Mouse (Mus musculus) retina, adult 2 months (tissue): ENCODE data around the gene Tom1l2.

ENCODE experiments used
- DNase-seq: peaks from one replicate; pipeline ENCODE4 v3.0.0-alpha.2; 2012; ENCODE audit warnings: low read depth, low spot score

Gene Tom1l2

GRCm38 (mm10) chr11:60265271-60265985, 87.3 kb downstream of the Tom1l2 start:
- DNase-seq: no peak

GRCm38 (mm10) chr11:60264651-60265050, 88.1 kb downstream of the Tom1l2 start:
- no peak for DNase-seq

GRCm38 (mm10) chr11:60262396-60262795, 90.3 kb downstream of the Tom1l2 start:
- DNase-seq: no peak

- no peak for DNase-seq
Measured at GRCm38 (mm10) chr11:60260743-60261142, 92.0 kb downstream of the Tom1l2 start.

- DNase-seq: no peak
Measured at GRCm38 (mm10) chr11:60257696-60258095, 95.0 kb downstream of the Tom1l2 start.

- DNase-seq: no peak
Measured at GRCm38 (mm10) chr11:60256713-60257112, 96.0 kb downstream of the Tom1l2 start.

- DNase-seq: no peak
Measured at GRCm38 (mm10) chr11:60256176-60256681, 96.5 kb downstream of the Tom1l2 start.

GRCm38 (mm10) chr11:60255639-60256038, 97.1 kb downstream of the Tom1l2 start:
- no peak for DNase-seq

GRCm38 (mm10) chr11:60255181-60255580, 97.5 kb downstream of the Tom1l2 start:
- DNase-seq: no peak

- DNase-seq: no peak
Measured at GRCm38 (mm10) chr11:60254308-60254707, 98.4 kb downstream of the Tom1l2 start.

GRCm38 (mm10) chr11:60253546-60253945, 99.2 kb downstream of the Tom1l2 start:
- no peak for DNase-seq

GRCm38 (mm10) chr11:60250971-60251643, 101.6 kb downstream of the Tom1l2 start:
- no peak for DNase-seq

GRCm38 (mm10) chr11:60249885-60250284, 102.8 kb downstream of the Tom1l2 start:
- DNase-seq: no peak

- no peak for DNase-seq
Measured at GRCm38 (mm10) chr11:60248596-60249404, 103.9 kb downstream of the Tom1l2 start.

- DNase-seq: no peak
Measured at GRCm38 (mm10) chr11:60247753-60248550, 104.8 kb downstream of the Tom1l2 start.

- no peak for DNase-seq
Measured at GRCm38 (mm10) chr11:60246077-60246476, 106.6 kb downstream of the Tom1l2 start.

- DNase-seq: no peak
Measured at GRCm38 (mm10) chr11:60244503-60245143, 108.1 kb downstream of the Tom1l2 start.

- DNase-seq: no peak
Measured at GRCm38 (mm10) chr11:60240509-60240908, 112.2 kb downstream of the Tom1l2 start.

GRCm38 (mm10) chr11:60235351-60235750, 117.4 kb downstream of the Tom1l2 start:
- no peak for DNase-seq

- DNase-seq: no peak
Measured at GRCm38 (mm10) chr11:60233235-60233634, 119.5 kb downstream of the Tom1l2 start.
